Mouse (Mus musculus): Measurements from ENCODE around the gene Apol9a.

GRCm38 (mm10) chr15:77387462-77387861 lies 23.5 kb downstream of the Apol9a start:
- no peak for TF ChIP-seq CTCF (IDR thresholded peaks at IDR 0.05; ENCODE audit: insufficient read depth, low read depth, low read length)
- TF ChIP-seq POLR2A (IDR thresholded peaks at IDR 0.05; ENCODE audit: insufficient read depth, low read depth, low read length): no peak

All from olfactory bulb, adult 2 months (tissue).